Mouse (Mus musculus): Measurements from ENCODE around the gene Hils1.

DNA sequence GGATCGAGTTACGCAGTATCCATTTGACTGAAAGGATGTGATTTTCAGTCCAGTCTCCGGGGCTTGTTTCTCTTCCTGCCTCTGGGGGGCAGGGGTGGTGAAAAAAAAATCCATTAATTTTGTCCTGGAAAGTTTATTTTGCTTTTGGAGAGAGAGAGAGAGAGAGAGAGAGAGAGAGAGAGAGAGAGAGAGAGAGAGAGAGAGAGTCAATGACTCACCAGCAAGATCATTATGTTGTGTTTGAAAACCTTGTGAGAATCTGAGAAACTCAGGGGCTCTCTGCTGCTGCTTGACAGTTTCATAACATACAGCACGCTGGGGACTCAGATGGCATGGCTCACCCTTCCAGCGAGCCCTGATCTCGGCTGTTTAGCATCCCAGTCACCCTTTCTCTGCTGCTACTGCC is 46.4 kb upstream of the Hils1 start:
- TF ChIP-seq EP300 (IDR thresholded peaks at IDR 0.05; ENCODE audit: insufficient read depth, low read depth, low read length), result no peak
- no peak for TF ChIP-seq POLR2A (IDR thresholded peaks at IDR 0.05; ENCODE audit: insufficient read depth, low read length)
